Mouse (Mus musculus) liver, adult 2 months (tissue): ENCODE results near the gene Abl1.

ENCODE experiments used
- CTCF ChIP-seq: fragments of 200-500 bp; IDR thresholded peaks from 2 replicates; pipeline ENCODE4 v1.5.1; 2011; ENCODE audit warnings: low read depth, low read length, control low read depth
- POLR2A ChIP-seq: fragments of 200-500 bp; IDR thresholded peaks from 2 replicates; pipeline ENCODE4 v1.6.1; 2011; ENCODE audit warnings: low read length, control low read depth; ENCODE audit not compliant: insufficient read depth; ENCODE audit errors: extremely low read depth

- TF ChIP-seq CTCF (no peak), POLR2A (no peak)
Measured at GRCm38 (mm10) chr2:31791260-31791659, 103.1 kb downstream of the Abl1 start.
